Mouse (Mus musculus): ENCODE data around the gene Snx9. TPM values are rescaled to one million over a fixed set of nuclear protein-coding genes. Genes with fewer than 3 reads are reported as not detected.

The Snx9 gene
- total and polyA plus RNA-seq, 3 experiments = 12.9 to 22.8 TPM; not detected in 1

DNA sequence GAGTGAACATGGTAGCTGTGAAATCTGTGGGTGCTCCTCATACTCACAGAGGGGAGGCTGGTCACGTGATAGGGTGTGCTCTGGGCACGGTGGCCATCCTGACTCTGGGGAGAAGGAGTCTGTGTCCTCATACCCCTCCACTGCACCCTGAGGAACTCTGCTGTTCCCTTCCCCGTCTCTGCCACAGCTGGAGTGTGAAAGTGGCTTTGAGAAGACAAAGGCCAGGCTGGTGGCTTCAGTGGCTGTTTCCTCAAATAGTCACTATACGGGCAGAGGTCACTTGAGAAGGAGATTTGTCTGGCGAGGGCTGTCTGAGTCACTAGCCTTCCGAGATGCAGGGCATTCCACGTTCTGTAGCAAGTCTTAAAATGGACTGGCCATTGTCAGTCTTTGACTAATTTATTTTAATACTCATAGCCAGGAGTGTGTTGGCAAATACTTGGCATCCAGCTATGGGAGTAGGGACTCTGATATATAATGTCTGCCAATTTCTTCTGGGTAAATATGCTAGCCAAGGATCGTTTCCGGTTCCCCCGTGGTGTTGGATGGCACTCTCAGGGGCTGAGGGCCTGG, 137.5 kb downstream of the Snx9 start:
- TF ChIP-seq GATA1 (IDR thresholded peaks at IDR 0.05; ENCODE audit: low read depth, low read length) (no peak), GABPA (IDR thresholded peaks at IDR 0.05; ENCODE audit: low read depth, low read length) (no peak), CTCF (IDR thresholded peaks at IDR 0.05 in 2 of 3, conservative IDR thresholded peaks at IDR 0.05 in 1 of 3; ENCODE audit: control insufficient read depth in 1 of 3, insufficient read depth in 1 of 3, low read depth in 2 of 3, low read length in 3 of 3, poor library complexity in 1 of 3, severe bottlenecking in 1 of 3) (no peak), ETS1 (IDR thresholded peaks at IDR 0.05; ENCODE audit: low read depth, low read length) (no peak), ZNF384 (IDR thresholded peaks at IDR 0.05; ENCODE audit: low read depth, low read length) (no peak), UBTF (IDR thresholded peaks at IDR 0.05; ENCODE audit: borderline replicate concordance, insufficient read depth, low read depth, low read length) (no peak), JUND (IDR thresholded peaks at IDR 0.05; ENCODE audit: low read depth, low read length) (no peak), TBP (IDR thresholded peaks at IDR 0.05; ENCODE audit: low read depth, low read length) (no peak), NELFE (IDR thresholded peaks at IDR 0.05; ENCODE audit: low read depth, low read length) (no peak), CHD2 (IDR thresholded peaks at IDR 0.05; ENCODE audit: low read length) (no peak), POLR2A (IDR thresholded peaks at IDR 0.05; ENCODE audit: control insufficient read depth in 1 of 2, insufficient read depth in 1 of 2, low read depth in 1 of 2, low read length in 2 of 2, poor library complexity in 1 of 2) (no peak)
- H3K79me2 ChIP-seq (ENCODE audit: control insufficient read depth, insufficient read depth, low read length, poor library complexity) = no peaks in the 10 kb centered on the region
- no peak for DNase-seq (ENCODE audit: low read depth, low spot score)
- no peak overlapping the region for H3K4me3 ChIP-seq (ENCODE audit: control insufficient read depth in 1 of 2, insufficient read depth in 1 of 2, low read depth in 2 of 2, low read length in 2 of 2)
- no peaks in the 10 kb centered on the region for H3K9me3 ChIP-seq (replicated peaks; ENCODE audit: insufficient read depth, low read length)
- H3K4me1 ChIP-seq (ENCODE audit: control insufficient read depth in 1 of 2, insufficient read depth in 2 of 2, low read length in 2 of 2) = 0 out of 4 replicates have a peak, but pooled peaks cover 0 to 5% of the 10 kb centered on the region in 2 experiments
- no peaks in the 10 kb centered on the region for H3K27me3 ChIP-seq (ENCODE audit: control insufficient read depth in 1 of 2, insufficient read depth in 2 of 2, low read length in 2 of 2)
- H3K9ac ChIP-seq (ENCODE audit: control insufficient read depth, low read depth, low read length, poor library complexity, severe bottlenecking) = no peak overlapping the region
- no peaks in the 10 kb centered on the region for H3K36me3 ChIP-seq (ENCODE audit: control insufficient read depth in 1 of 2, insufficient read depth in 2 of 2, low read length in 2 of 2)
- no peak overlapping the region for H3K27ac ChIP-seq (ENCODE audit: control insufficient read depth, low read depth, low read length)

DNA sequence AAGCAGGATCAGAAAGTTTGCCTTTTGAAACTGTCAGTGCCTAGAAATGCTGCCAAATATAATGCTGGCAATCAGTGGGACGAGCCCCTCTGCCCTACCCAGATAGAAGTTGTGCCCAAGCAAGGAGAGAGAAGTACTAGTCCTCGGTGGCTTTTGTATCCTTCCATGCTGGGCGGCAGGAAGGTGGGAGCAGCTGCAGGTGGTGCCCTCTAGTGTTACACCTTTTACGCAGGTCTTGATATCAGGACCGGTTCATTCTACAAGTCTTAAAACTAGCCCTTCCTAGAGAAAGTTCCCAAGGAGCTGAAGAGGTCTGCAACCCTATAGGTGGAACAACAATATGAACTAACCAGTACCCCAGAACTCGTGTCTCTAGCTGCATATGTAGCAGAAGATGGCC, 139.7 kb downstream of the Snx9 start:
- no peak for TF ChIP-seq JUND (IDR thresholded peaks at IDR 0.05; ENCODE audit: low read depth, low read length)
- no peak for TF ChIP-seq KAT2A (conservative IDR thresholded peaks at IDR 0.05; ENCODE audit: low read depth, low read length)
- no peak for TF ChIP-seq RCOR1 (IDR thresholded peaks at IDR 0.05; ENCODE audit: low read depth, low read length)
- peak; percentile 30 for TF ChIP-seq RAD21 (IDR thresholded peaks at IDR 0.05; ENCODE audit: low read depth, low read length)
- no peak for TF ChIP-seq HCFC1 (IDR thresholded peaks at IDR 0.05; ENCODE audit: low read depth, low read length)
- TF ChIP-seq POLR2AphosphoS5 (IDR thresholded peaks at IDR 0.05; ENCODE audit: borderline replicate concordance, low read depth, low read length) = no peak
- TF ChIP-seq ZC3H11A (IDR thresholded peaks at IDR 0.05; ENCODE audit: low read depth, low read length) = peak; percentile 22; the same call in 1 of the 2 replicates
- TF ChIP-seq NRF1 (IDR thresholded peaks at IDR 0.05; ENCODE audit: insufficient read depth, low read depth, low read length, poor library complexity, severe bottlenecking) = no peak
- no peak for TF ChIP-seq POLR2AphosphoS2 (IDR thresholded peaks at IDR 0.05; ENCODE audit: low read length)
- TF ChIP-seq EP300 (IDR thresholded peaks at IDR 0.05; ENCODE audit: low read depth in 1 of 2, low read length in 2 of 2) = no peak
- TF ChIP-seq E2F4 (IDR thresholded peaks at IDR 0.05; ENCODE audit: borderline replicate concordance, low read depth, low read length) = no peak
- TF ChIP-seq NELFE (IDR thresholded peaks at IDR 0.05; ENCODE audit: low read depth, low read length) = no peak
- no peak for TF ChIP-seq MAZ (IDR thresholded peaks at IDR 0.05; ENCODE audit: low read depth, low read length)
- TF ChIP-seq SMC3 (IDR thresholded peaks at IDR 0.05; ENCODE audit: low read depth, low read length) = peak; percentile 34
- TF ChIP-seq CHD2 (IDR thresholded peaks at IDR 0.05; ENCODE audit: low read length) = no peak
- no peak for TF ChIP-seq ZNF384 (IDR thresholded peaks at IDR 0.05; ENCODE audit: low read depth, low read length)
- TF ChIP-seq UBTF (IDR thresholded peaks at IDR 0.05; ENCODE audit: borderline replicate concordance, insufficient read depth, low read depth, low read length) = no peak
- no peak for TF ChIP-seq ZMIZ1 (IDR thresholded peaks at IDR 0.05; ENCODE audit: low read depth, low read length)
- TF ChIP-seq GATA1 (IDR thresholded peaks at IDR 0.05; ENCODE audit: low read depth, low read length) = no peak
- TF ChIP-seq MXI1 (IDR thresholded peaks at IDR 0.05; ENCODE audit: low read depth, low read length) = no peak
- TF ChIP-seq CTCF (IDR thresholded peaks at IDR 0.05 in 2 of 3, conservative IDR thresholded peaks at IDR 0.05 in 1 of 3; ENCODE audit: control insufficient read depth in 1 of 3, insufficient read depth in 1 of 3, low read depth in 2 of 3, low read length in 3 of 3, poor library complexity in 1 of 3, severe bottlenecking in 1 of 3) = peak; percentile 17 to 62 (median 48); a peak in 5 of 6 replicates
- TF ChIP-seq USF1 (IDR thresholded peaks at IDR 0.05; ENCODE audit: low read depth, low read length) = no peak
- TF ChIP-seq POLR2A (IDR thresholded peaks at IDR 0.05; ENCODE audit: control insufficient read depth in 1 of 2, insufficient read depth in 1 of 2, low read depth in 1 of 2, low read length in 2 of 2, poor library complexity in 1 of 2) = no peak
- no peak for TF ChIP-seq SIN3A (IDR thresholded peaks at IDR 0.05; ENCODE audit: low read length)
- Histone ChIP-seq H3K36me3 (ENCODE audit: control insufficient read depth in 1 of 2, insufficient read depth in 2 of 2, low read length in 2 of 2) (no peaks in the 10 kb centered on the region), H3K4me3 (ENCODE audit: control insufficient read depth in 1 of 2, insufficient read depth in 1 of 2, low read depth in 2 of 2, low read length in 2 of 2) (no peak overlapping the region), H3K9ac (ENCODE audit: control insufficient read depth, low read depth, low read length, poor library complexity, severe bottlenecking) (no peak overlapping the region), H3K4me1 (ENCODE audit: control insufficient read depth in 1 of 2, insufficient read depth in 2 of 2, low read length in 2 of 2) (peaks cover 0 to 9% of the 10 kb centered on the region in 2 experiments; a peak in 1 of 4 replicates), H3K79me2 (ENCODE audit: control insufficient read depth, insufficient read depth, low read length, poor library complexity) (no peaks in the 10 kb centered on the region), H3K27me3 (ENCODE audit: control insufficient read depth in 1 of 2, insufficient read depth in 2 of 2, low read length in 2 of 2) (no peaks in the 10 kb centered on the region), H3K27ac (ENCODE audit: control insufficient read depth, low read depth, low read length) (no peak overlapping the region), H3K9me3 (replicated peaks; ENCODE audit: insufficient read depth, low read length) (no peaks in the 10 kb centered on the region)
- peak; percentile 27 for DNase-seq (ENCODE audit: low read depth, low spot score)
